Mouse (Mus musculus) MEL (cell line): ENCODE results near the gene Asb17. TPM values are rescaled to one million over a fixed set of nuclear protein-coding genes. Genes with fewer than 3 reads are reported as not detected.

Experiments
- DNase-seq: peaks from one replicate; pipeline ENCODE4 v3.0.0; 2011; ENCODE audit warnings: low read depth, low spot score
- H3K27ac ChIP-seq: 2 replicates; pipeline ENCODE4 v1.5.1; 2012; ENCODE audit warnings: low read depth, mild to moderate bottlenecking, control low read depth, low read length, moderate library complexity; ENCODE audit not compliant: control insufficient read depth
- H3K27me3 ChIP-seq, 2 experiments: fragments of 150-350 bp in 1 of 2; sonication (generic) in 1 of 2; 2 replicates each; pipeline ENCODE4 v1.6.1; 2012; ENCODE audit warnings: low read length in 2 of 2, mild to moderate bottlenecking in 2 of 2, improper control_type of control experiment in 1 of 2, moderate library complexity in 1 of 2; ENCODE audit not compliant: insufficient read depth in 2 of 2, control insufficient read depth in 1 of 2
- H3K36me3 ChIP-seq, 2 experiments: 2 replicates each; pipeline ENCODE4 v1.6.1; 2012 to 2014; ENCODE audit warnings: low read length in 2 of 2, improper control_type of control experiment in 1 of 2, inconsistent platforms in 1 of 2, mild to moderate bottlenecking in 1 of 2; ENCODE audit not compliant: insufficient read depth in 2 of 2, control insufficient read depth in 1 of 2
- H3K4me1 ChIP-seq, 2 experiments: fragments of 150-350 bp in 1 of 2; sonication (generic) in 1 of 2; 2 replicates each; pipeline ENCODE4 v1.6.1; 2012; ENCODE audit warnings: low read length in 2 of 2, improper control_type of control experiment in 1 of 2, mild to moderate bottlenecking in 1 of 2; ENCODE audit not compliant: insufficient read depth in 2 of 2, control insufficient read depth in 1 of 2
- H3K4me3 ChIP-seq, 2 experiments: fragments of 150-350 bp in 1 of 2; sonication (generic) in 1 of 2; 2 replicates each; pipeline ENCODE4 v1.5.1; 2012; ENCODE audit warnings: low read depth in 2 of 2, low read length in 2 of 2, mild to moderate bottlenecking in 2 of 2, moderate library complexity in 2 of 2, control low read depth in 1 of 2, improper control_type of control experiment in 1 of 2; ENCODE audit not compliant: control insufficient read depth in 1 of 2, insufficient read depth in 1 of 2
- H3K79me2 ChIP-seq: 2 replicates; pipeline ENCODE4 v1.6.1; 2012; ENCODE audit warnings: mild to moderate bottlenecking, low read length, moderate library complexity; ENCODE audit not compliant: control insufficient read depth, poor library complexity, insufficient read depth
- H3K9ac ChIP-seq: 2 replicates; pipeline ENCODE4 v1.6.1; 2012; ENCODE audit warnings: low read depth, mild to moderate bottlenecking, control low read depth, low read length, moderate library complexity; ENCODE audit not compliant: control insufficient read depth, poor library complexity, severe bottlenecking
- H3K9me3 ChIP-seq: fragments of 150-350 bp; sonication (generic); replicated peaks from 2 replicates; pipeline ENCODE4 v1.6.1; 2012; ENCODE audit warnings: mild to moderate bottlenecking, low read length, improper control_type of control experiment, moderate library complexity; ENCODE audit not compliant: insufficient read depth
- CHD1 ChIP-seq: IDR thresholded peaks from 2 replicates; pipeline ENCODE4 v1.6.1; 2012; ENCODE audit warnings: low read depth, mild to moderate bottlenecking, inconsistent platforms, low read length, improper control_type of control experiment
- CHD2 ChIP-seq: IDR thresholded peaks from 2 replicates; pipeline ENCODE4 v1.6.1; 2011; ENCODE audit warnings: low read length, improper control_type of control experiment
- EP300 ChIP-seq, 2 experiments: IDR thresholded peaks; 2 replicates each; pipeline ENCODE4 v1.6.1; 2011; ENCODE audit warnings: improper control_type of control experiment in 2 of 2, low read length in 2 of 2, low read depth in 1 of 2, mild to moderate bottlenecking in 1 of 2
- ETS1 ChIP-seq: IDR thresholded peaks from 2 replicates; pipeline ENCODE4 v1.6.1; 2012; ENCODE audit warnings: low read depth, mild to moderate bottlenecking, inconsistent platforms, low read length, improper control_type of control experiment, moderate library complexity
- GABPA ChIP-seq: IDR thresholded peaks from 2 replicates; pipeline ENCODE4 v1.6.1; 2012; ENCODE audit warnings: low read depth, mild to moderate bottlenecking, inconsistent platforms, low read length, improper control_type of control experiment, moderate library complexity
- GATA1 ChIP-seq: IDR thresholded peaks from 2 replicates; pipeline ENCODE4 v1.6.1; 2011; ENCODE audit warnings: low read depth, low read length, improper control_type of control experiment
- HCFC1 ChIP-seq: IDR thresholded peaks from 2 replicates; pipeline ENCODE4 v1.6.1; 2012; ENCODE audit warnings: low read depth, mild to moderate bottlenecking, inconsistent platforms, low read length, improper control_type of control experiment, moderate library complexity
- KAT2A ChIP-seq: conservative IDR thresholded peaks from 2 replicates; pipeline ENCODE4 v1.6.1; 2012; ENCODE audit warnings: low read depth, low read length, improper control_type of control experiment, inconsistent platforms
- MAFK ChIP-seq: IDR thresholded peaks from 2 replicates; pipeline ENCODE4 v1.6.1; 2011; ENCODE audit warnings: low read depth, mild to moderate bottlenecking, low read length, improper control_type of control experiment, borderline replicate concordance
- MAZ ChIP-seq: IDR thresholded peaks from 2 replicates; pipeline ENCODE4 v1.6.1; 2012; ENCODE audit warnings: low read depth, mild to moderate bottlenecking, inconsistent platforms, low read length, improper control_type of control experiment
- MXI1 ChIP-seq: IDR thresholded peaks from 2 replicates; pipeline ENCODE4 v1.6.1; 2011; ENCODE audit warnings: mild to moderate bottlenecking, low read depth, low read length, improper control_type of control experiment
- MYB ChIP-seq: IDR thresholded peaks from 2 replicates; pipeline ENCODE4 v1.6.1; 2011; ENCODE audit warnings: mild to moderate bottlenecking, low read depth, low read length, improper control_type of control experiment
- NELFE ChIP-seq: IDR thresholded peaks from 2 replicates; pipeline ENCODE4 v1.6.1; 2011; ENCODE audit warnings: low read depth, low read length, improper control_type of control experiment
- RCOR1 ChIP-seq: IDR thresholded peaks from 2 replicates; pipeline ENCODE4 v1.6.1; 2012; ENCODE audit warnings: low read depth, mild to moderate bottlenecking, inconsistent platforms, low read length, improper control_type of control experiment
- TBP ChIP-seq: IDR thresholded peaks from 2 replicates; pipeline ENCODE4 v1.8.0; 2011; ENCODE audit warnings: low read depth, low read length, improper control_type of control experiment
- TCF12 ChIP-seq: IDR thresholded peaks from 2 replicates; pipeline ENCODE4 v1.6.1; 2014; ENCODE audit warnings: low read depth, mild to moderate bottlenecking, inconsistent platforms, low read length, improper control_type of control experiment, moderate library complexity
- UBTF ChIP-seq: IDR thresholded peaks from 2 replicates; pipeline ENCODE4 v1.6.1; 2012; ENCODE audit warnings: low read depth, mild to moderate bottlenecking, inconsistent platforms, low read length, improper control_type of control experiment, moderate library complexity, borderline replicate concordance; ENCODE audit not compliant: insufficient read depth
- USF2 ChIP-seq, 2 experiments: IDR thresholded peaks; 2 replicates each; pipeline ENCODE4 v1.6.1; 2011 to 2012; ENCODE audit warnings: improper control_type of control experiment in 2 of 2, low read length in 2 of 2, borderline replicate concordance in 1 of 2, inconsistent platforms in 1 of 2, low read depth in 1 of 2, mild to moderate bottlenecking in 1 of 2; ENCODE audit not compliant: insufficient read depth in 1 of 2
- ZMIZ1 ChIP-seq: IDR thresholded peaks from 2 replicates; pipeline ENCODE4 v1.6.1; 2012; ENCODE audit warnings: low read depth, mild to moderate bottlenecking, inconsistent platforms, low read length, improper control_type of control experiment, moderate library complexity
- ZNF384 ChIP-seq: IDR thresholded peaks from 2 replicates; pipeline ENCODE4 v1.6.1; 2012; ENCODE audit warnings: low read depth, mild to moderate bottlenecking, inconsistent platforms, low read length, improper control_type of control experiment
- polyA plus RNA-seq, 2 experiments: library from polyadenylated mRNA; stranded (reverse) in 1 of 2; unstranded in 1 of 2; fragments of >175 nt in 1 of 2; fragments of >200 nt in 1 of 2; gene quantifications; 2 replicates each; pipeline versions ENCODE4 v1.2.1 to v1.2.4; 2012; ENCODE audit warnings: low replicate concordance in 2 of 2, low read depth in 1 of 2; ENCODE audit not compliant: insufficient read length in 2 of 2, insufficient read depth in 1 of 2, missing spikeins in 1 of 2
- total RNA-seq: library from RNA; depleted of rRNA; stranded (reverse); fragments of 300-350 nt; gene quantifications from 2 replicates; pipeline ENCODE4 v1.2.3, GENCODE M21; 2012

The Asb17 gene
- total and polyA plus RNA-seq, 3 experiments = 5.7 to 9.7 TPM; not detected in 1

- Histone ChIP-seq H3K9ac (no peak overlapping the region), H3K4me3 (no peak overlapping the region), H3K36me3 (peaks cover 0 to 21% of the 10 kb centered on the region in 2 experiments; a peak in 2 of 4 replicates), H3K79me2 (no peaks in the 10 kb centered on the region; the same call in 1 of the 2 replicates), H3K4me1 (peaks cover 2 to 40% of the 10 kb centered on the region in 2 experiments; a peak in 3 of 4 replicates), H3K27me3 (no peaks in the 10 kb centered on the region), H3K9me3 (no peaks in the 10 kb centered on the region), H3K27ac (no peak overlapping the region)
- no peak for DNase-seq
- TF ChIP-seq ZNF384 (no peak), RCOR1 (no peak), GABPA (no peak), USF2 (IDR thresholded peaks at IDR 0.05; ENCODE audit: borderline replicate concordance in 1 of 2, insufficient read depth in 1 of 2, low read depth in 1 of 2, low read length in 2 of 2) (no peak), TBP (no peak), CHD2 (no peak)
Observed at GRCm38 (mm10) chr3:153836316-153836715, 7.7 kb upstream of the Asb17 start.

- Histone ChIP-seq H3K27ac (peak overlapping the region; percentile 84), H3K36me3 (peaks cover 0 to 17% of the 10 kb centered on the region in 2 experiments; a peak in 2 of 4 replicates), H3K9me3 (no peaks in the 10 kb centered on the region), H3K9ac (peak overlapping the region; percentile 67), H3K79me2 (no peaks in the 10 kb centered on the region; the same call in 1 of the 2 replicates), H3K4me1 (peaks cover 0 to 27% of the 10 kb centered on the region in 2 experiments; a peak in 3 of 4 replicates), H3K27me3 (no peaks in the 10 kb centered on the region), H3K4me3 (peak overlapping the region; percentile 42 to 48)
- peak; percentile 65; the same call in 1 of the 2 replicates for TF ChIP-seq ETS1
- peak; percentile 78 for TF ChIP-seq GATA1
- TF ChIP-seq NELFE = peak; percentile 26; the same call in 1 of the 2 replicates
- no peak for TF ChIP-seq MAFK
- TF ChIP-seq HCFC1 = no peak
- peak; percentile 43 to 57; a peak in 3 of 4 replicates for TF ChIP-seq EP300 (IDR thresholded peaks at IDR 0.05; ENCODE audit: low read depth in 1 of 2, low read length in 2 of 2)
- TF ChIP-seq MYB = no peak
- TF ChIP-seq ZMIZ1 = no peak
- TF ChIP-seq CHD1 = no peak
- TF ChIP-seq RCOR1 = 0 out of 2 replicates have a peak, but pooled peaks have one; percentile 14
- no peak for TF ChIP-seq MXI1
- peak; percentile 40; the same call in 1 of the 2 replicates for TF ChIP-seq TCF12
- TF ChIP-seq MAZ = peak; percentile 49; the same call in 1 of the 2 replicates
- no peak for TF ChIP-seq KAT2A
- TF ChIP-seq UBTF = no peak
- DNase-seq = peak; percentile 63
Observed at GRCm38 (mm10) chr3:153837593-153837992, 6.4 kb upstream of the Asb17 start.
